Mouse (Mus musculus) spleen, postnatal 0 days (tissue): Measurements from ENCODE around the gene Erlin1. TPM values are rescaled to one million over a fixed set of nuclear protein-coding genes. Genes with fewer than 3 reads are reported as not detected.

Experiments used
- polyA plus RNA-seq: library from polyadenylated mRNA; unstranded; fragments of >200 nt; fragmentation: Nextera tagmentation; extraction: Ambion mirVana; gene quantifications from 2 replicates; pipeline ENCODE4 v1.2.1, GENCODE M21; 2015

Erlin1 gene
- 11.3 and 13.2 TPM in 2 replicates for polyA plus RNA-seq

DNA sequence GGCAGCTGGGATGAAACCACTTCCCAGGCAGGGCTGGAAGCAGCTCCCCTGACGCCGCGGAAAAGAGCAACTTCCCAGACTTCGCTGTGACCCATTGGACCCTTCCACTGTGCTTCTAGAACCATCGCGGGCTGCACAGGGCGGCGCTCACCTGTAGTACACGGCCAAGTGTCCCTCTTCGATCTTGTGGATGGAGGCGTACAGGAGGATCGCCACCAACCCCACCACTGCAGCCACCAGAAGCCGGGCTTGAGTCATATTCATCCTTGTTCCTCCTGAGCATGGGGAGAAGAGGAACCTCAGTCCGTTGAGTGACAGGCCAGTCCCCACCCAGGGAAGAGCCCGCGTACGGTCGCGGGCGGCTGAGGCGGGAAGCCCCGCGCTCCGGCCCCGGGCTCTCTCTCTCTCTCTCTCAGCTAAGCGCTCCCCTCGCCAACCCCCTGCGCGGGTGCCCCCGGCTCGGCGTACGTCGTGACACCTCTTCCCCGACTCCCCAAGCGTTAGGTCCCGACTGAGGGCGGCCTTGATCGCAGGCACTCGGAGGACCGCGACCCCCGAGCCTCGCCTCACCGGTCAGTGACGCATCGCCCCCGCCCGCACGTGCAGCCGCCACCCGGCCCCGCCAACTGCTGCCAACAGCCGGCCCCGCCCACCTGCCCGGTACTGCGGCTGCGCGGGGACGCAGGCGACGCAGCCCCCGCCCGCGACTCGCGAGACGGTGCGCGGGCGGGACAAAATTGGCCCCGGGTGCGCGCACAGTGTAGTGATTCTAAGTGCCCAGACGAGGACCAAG, at the start of gene Erlin1:
Gene Erlin1, minus strand, starts transcription at position 665 of the 793 bp plus-strand sequence.

DNA sequence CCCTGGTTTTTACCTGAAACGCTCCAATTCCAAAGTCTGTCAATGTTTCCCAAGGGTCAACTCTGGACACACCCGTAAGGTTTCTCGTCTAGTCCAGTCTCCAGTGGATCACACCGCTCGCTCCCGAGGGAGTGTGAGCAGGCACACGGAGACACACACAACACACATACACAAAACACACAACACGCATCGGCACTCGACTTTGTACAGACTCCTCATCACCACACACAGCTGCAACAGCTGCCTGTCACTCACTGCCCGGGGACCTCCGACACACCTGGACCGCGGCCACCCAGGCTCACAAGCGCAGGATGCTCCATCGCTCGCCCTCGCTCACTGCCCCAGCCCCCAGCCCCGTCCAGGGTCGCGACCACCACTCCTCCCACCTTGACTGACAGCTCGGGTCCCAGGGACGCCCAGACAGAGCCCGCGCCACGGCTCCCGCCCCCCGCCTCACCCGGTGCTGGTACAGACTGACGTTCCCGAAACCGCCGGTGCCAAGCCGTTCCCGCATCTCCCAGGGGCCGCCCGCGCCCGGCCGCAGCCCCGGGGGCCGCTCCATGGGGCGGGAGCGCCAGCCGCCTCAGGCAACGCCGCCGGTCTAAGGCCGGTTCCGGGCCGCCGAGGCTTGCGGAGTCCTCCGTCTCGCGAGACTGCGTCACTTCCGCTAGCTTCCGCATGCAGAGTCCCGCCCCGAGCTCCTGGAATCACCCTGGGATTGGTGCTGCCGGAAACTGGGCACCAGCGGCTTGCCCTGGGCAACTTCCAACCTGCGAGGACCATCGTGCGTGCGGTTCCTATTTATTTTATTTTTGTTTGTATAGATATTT, 37.5 kb upstream of the Erlin1 start, which contains the start of gene Chuk:
Gene Chuk, minus strand, starts transcription at position 650 of the 830 bp plus-strand sequence.

DNA sequence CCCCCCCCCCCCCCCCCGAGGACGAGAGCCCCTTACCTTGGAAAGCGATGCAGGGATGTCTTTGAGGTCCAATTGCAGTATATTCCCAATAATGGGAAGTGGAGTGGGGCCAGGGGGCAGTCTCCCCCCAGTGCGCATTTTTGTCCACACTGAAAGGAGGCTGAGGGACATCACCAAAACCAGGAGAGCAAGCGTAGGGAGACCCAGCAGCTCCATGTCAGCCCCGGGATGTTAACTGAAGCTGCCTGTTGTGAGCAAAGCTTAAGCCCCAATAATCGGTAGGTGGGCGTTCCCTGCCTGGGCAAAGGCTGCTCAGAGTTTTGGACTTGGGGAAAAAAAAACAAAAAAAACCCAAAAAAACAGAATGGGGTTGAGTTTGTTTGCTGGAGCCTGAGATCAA, 40.6 kb downstream of the Erlin1 start, which contains the start of gene Cyp2c23:
Gene Cyp2c23, minus strand, starts transcription at position 237 of the 400 bp plus-strand sequence.

DNA sequence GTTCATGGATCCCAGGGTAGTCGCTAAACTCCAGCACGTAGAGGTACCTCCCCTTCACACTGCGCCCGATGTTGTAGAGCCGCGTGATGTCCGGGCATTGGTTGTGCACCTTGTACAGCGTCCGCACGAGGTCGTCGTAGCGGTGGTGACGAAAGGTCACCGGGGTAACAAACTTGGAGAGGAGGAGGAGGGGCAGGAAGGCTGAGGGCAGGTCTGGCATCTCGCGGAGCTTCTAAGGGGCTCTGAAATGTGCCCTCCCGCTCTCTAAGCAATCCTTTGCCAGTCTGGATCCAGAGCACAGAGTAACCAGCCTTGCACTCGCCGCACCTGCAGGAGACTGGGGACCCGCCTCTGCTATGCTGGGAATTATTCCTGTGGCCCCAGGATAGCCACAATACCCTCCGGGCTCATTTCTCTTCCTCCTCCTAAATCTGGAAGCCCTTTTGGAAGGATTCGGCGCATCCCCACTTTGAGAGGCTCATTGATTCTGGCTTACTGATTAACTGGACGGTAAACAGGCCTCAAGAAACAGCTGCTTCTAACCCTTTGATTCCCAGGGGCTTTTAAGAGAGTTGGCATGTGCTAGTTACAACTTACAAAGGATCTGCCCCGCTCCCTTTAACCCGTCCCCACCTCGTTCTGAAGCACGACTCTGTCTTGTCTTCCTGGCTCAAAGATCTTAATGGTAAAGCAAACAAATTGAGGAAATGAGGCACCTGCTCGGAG, 83.4 kb downstream of the Erlin1 start, which contains the start of gene Cpn1:
Gene Cpn1, minus strand, starts transcription at position 488 of the 726 bp plus-strand sequence.

Other genes starting within 250 kb of the Erlin1 start
- 4.8 and 6.5 TPM in 2 replicates for gene Dnmbp, start 129.6 kb downstream of the Erlin1 start, polyA plus RNA-seq
- gene Cpn1, start 83.2 kb downstream of the Erlin1 start, polyA plus RNA-seq, result 0.11 and 0.16 TPM in 2 replicates
- gene Cyp2c23, start 40.6 kb downstream of the Erlin1 start, polyA plus RNA-seq, result 0.06 TPM in 1 of 2 replicates, not detected in the other
- gene Chuk, start 37.7 kb upstream of the Erlin1 start, polyA plus RNA-seq, result 22.8 and 24.9 TPM in 2 replicates
- 20.7 and 21.3 TPM in 2 replicates for gene Cwf19l1, start 66.1 kb upstream of the Erlin1 start, polyA plus RNA-seq
- gene Bloc1s2, start 76.7 kb upstream of the Erlin1 start, polyA plus RNA-seq, result 59.4 and 61.3 TPM in 2 replicates
- gene Pkd2l1, start 122.7 kb upstream of the Erlin1 start, polyA plus RNA-seq, result not detected in 2 replicates
- gene Scd3, start 133.5 kb upstream of the Erlin1 start, polyA plus RNA-seq, result not detected in 2 replicates
- gene Scd2, start 223.9 kb upstream of the Erlin1 start, polyA plus RNA-seq, result 11.1 and 16.3 TPM in 2 replicates